Mouse (Mus musculus): Measurements from ENCODE around the gene Gal3st2c. TPM values are rescaled to one million over a fixed set of nuclear protein-coding genes. Genes with fewer than 3 reads are reported as not detected.

Gene Gal3st2c
- total and polyA plus RNA-seq, 3 experiments: under 0.01 to 0.06 TPM; not detected in 1

- H3K9ac ChIP-seq (ENCODE audit: control insufficient read depth, low read depth, low read length, poor library complexity, severe bottlenecking): no peak overlapping the region
- H3K4me1 ChIP-seq (ENCODE audit: control insufficient read depth in 1 of 2, insufficient read depth in 2 of 2, low read length in 2 of 2): peaks cover under 1% of the 10 kb centered on the region in 2 experiments
- H3K9me3 ChIP-seq (replicated peaks; ENCODE audit: insufficient read depth, low read length): no peaks in the 10 kb centered on the region
- H3K27me3 ChIP-seq (ENCODE audit: control insufficient read depth in 1 of 2, insufficient read depth in 2 of 2, low read length in 2 of 2): peaks cover 0 to 5% of the 10 kb centered on the region in 2 experiments; a peak in 3 of 4 replicates
- H3K79me2 ChIP-seq (ENCODE audit: control insufficient read depth, insufficient read depth, low read length, poor library complexity): no peaks in the 10 kb centered on the region
- peaks cover 0 to 1% of the 10 kb centered on the region in 2 experiments; a peak in 1 of 4 replicates for H3K36me3 ChIP-seq (ENCODE audit: control insufficient read depth in 1 of 2, insufficient read depth in 2 of 2, low read length in 2 of 2)
- no peak overlapping the region for H3K27ac ChIP-seq (ENCODE audit: control insufficient read depth, low read depth, low read length)
- no peak for DNase-seq (ENCODE audit: low read depth, low spot score)
- TF ChIP-seq SIN3A (IDR thresholded peaks at IDR 0.05; ENCODE audit: low read length) (no peak), RCOR1 (IDR thresholded peaks at IDR 0.05; ENCODE audit: low read depth, low read length) (no peak), NELFE (IDR thresholded peaks at IDR 0.05; ENCODE audit: low read depth, low read length) (no peak), POLR2AphosphoS5 (IDR thresholded peaks at IDR 0.05; ENCODE audit: borderline replicate concordance, low read depth, low read length) (no peak), CTCF (IDR thresholded peaks at IDR 0.05 in 2 of 3, conservative IDR thresholded peaks at IDR 0.05 in 1 of 3; ENCODE audit: control insufficient read depth in 1 of 3, insufficient read depth in 1 of 3, low read depth in 2 of 3, low read length in 3 of 3, poor library complexity in 1 of 3, severe bottlenecking in 1 of 3) (no peak), EP300 (IDR thresholded peaks at IDR 0.05; ENCODE audit: low read depth in 1 of 2, low read length in 2 of 2) (no peak), RAD21 (IDR thresholded peaks at IDR 0.05; ENCODE audit: low read depth, low read length) (no peak), MAZ (IDR thresholded peaks at IDR 0.05; ENCODE audit: low read depth, low read length) (no peak), ZNF384 (IDR thresholded peaks at IDR 0.05; ENCODE audit: low read depth, low read length) (no peak), TBP (IDR thresholded peaks at IDR 0.05; ENCODE audit: low read depth, low read length) (no peak), TCF12 (IDR thresholded peaks at IDR 0.05; ENCODE audit: low read depth, low read length) (no peak), USF1 (IDR thresholded peaks at IDR 0.05; ENCODE audit: low read depth, low read length) (no peak), ZC3H11A (IDR thresholded peaks at IDR 0.05; ENCODE audit: low read depth, low read length) (no peak), ETS1 (IDR thresholded peaks at IDR 0.05; ENCODE audit: low read depth, low read length) (no peak)
- no peak overlapping the region for H3K4me3 ChIP-seq (ENCODE audit: control insufficient read depth in 1 of 2, insufficient read depth in 1 of 2, low read depth in 2 of 2, low read length in 2 of 2)
Measured at GRCm38 (mm10) chr1:94027506-94028108, 37.3 kb downstream of the Gal3st2c start.

- H3K79me2 ChIP-seq (ENCODE audit: control insufficient read depth, insufficient read depth, low read length, poor library complexity): no peaks in the 10 kb centered on the region
- H3K27ac ChIP-seq (ENCODE audit: control insufficient read depth, low read depth, low read length): no peak overlapping the region
- H3K36me3 ChIP-seq (ENCODE audit: control insufficient read depth in 1 of 2, insufficient read depth in 2 of 2, low read length in 2 of 2): peaks cover 0 to 10% of the 10 kb centered on the region in 2 experiments; a peak in 2 of 4 replicates
- H3K4me1 ChIP-seq (ENCODE audit: control insufficient read depth in 1 of 2, insufficient read depth in 2 of 2, low read length in 2 of 2): peaks cover 10 to 12% of the 10 kb centered on the region in 2 experiments
- no peak for TF ChIP-seq NELFE (IDR thresholded peaks at IDR 0.05; ENCODE audit: low read depth, low read length)
- H3K27me3 ChIP-seq (ENCODE audit: control insufficient read depth in 1 of 2, insufficient read depth in 2 of 2, low read length in 2 of 2): peaks cover 0 to 3% of the 10 kb centered on the region in 2 experiments; a peak in 3 of 4 replicates
- no peak for DNase-seq (ENCODE audit: low read depth, low spot score)
- no peaks in the 10 kb centered on the region for H3K9me3 ChIP-seq (replicated peaks; ENCODE audit: insufficient read depth, low read length)
- H3K9ac ChIP-seq (ENCODE audit: control insufficient read depth, low read depth, low read length, poor library complexity, severe bottlenecking): no peak overlapping the region
- no peak overlapping the region for H3K4me3 ChIP-seq (ENCODE audit: control insufficient read depth in 1 of 2, insufficient read depth in 1 of 2, low read depth in 2 of 2, low read length in 2 of 2)
Measured at GRCm38 (mm10) chr1:94028741-94029140, 38.4 kb downstream of the Gal3st2c start.
